Mouse (Mus musculus): Measurements from ENCODE around the gene Prss32. TPM values are rescaled to one million over a fixed set of nuclear protein-coding genes. Genes with fewer than 3 reads are reported as not detected.

Prss32 gene
- polyA plus RNA-seq (2016; fragmentation: Nextera tagmentation; extraction: Ambion mirVana), result not detected in 2 replicates

GRCm38 (mm10) chr17:23843812-23844273 lies at the start of gene Prss32, which contains the start of gene Prss41:
Prss32 (plus strand) TSS chr17:23843855.
Prss41 (minus strand) TSS chr17:23844172.
- Histone ChIP-seq H3K4me2 (replicated peaks) (peak within 1 kb of the TSS; percentile 38), H3K36me3 (no peaks in the 10 kb centered on the region), H3K9me3 (no peaks in the 10 kb centered on the region), H3K9ac (replicated peaks) (no peak within 1 kb of the TSS), H3K27ac (replicated peaks) (no peak within 1 kb of the TSS), H3K27me3 (peaks cover 20% of the 10 kb centered on the region; the same call in 1 of the 2 replicates), H3K4me1 (no peaks in the 10 kb centered on the region), H3K4me3 (peak within 1 kb of the TSS; percentile 19; the same call in 1 of the 2 replicates)
- WGBS, result 14% methylated on average over 19 of the region's 19 CpGs
- ATAC-seq (ENCODE audit: low FRiP score, low read depth), result 0 out of 2 replicates have a peak, but pooled peaks have one; percentile 47

GRCm38 (mm10) chr17:23795323-23795722 lies 48.3 kb upstream of the Prss32 start:
- no peak overlapping the region for H3K4me2 ChIP-seq (replicated peaks)
- no peak for ATAC-seq (ENCODE audit: low FRiP score, low read depth)
- H3K36me3 ChIP-seq, result no peaks in the 10 kb centered on the region
- no peaks in the 10 kb centered on the region for H3K27me3 ChIP-seq
- 89% methylated on average over 8 of the region's 8 CpGs for WGBS
- H3K9me3 ChIP-seq, result no peaks in the 10 kb centered on the region
- no peak overlapping the region for H3K27ac ChIP-seq (replicated peaks)
- no peak overlapping the region for H3K4me3 ChIP-seq
- H3K9ac ChIP-seq (replicated peaks), result no peak overlapping the region
- peaks cover 8% of the 10 kb centered on the region for H3K4me1 ChIP-seq

- 69% methylated on average over 7 of the region's 7 CpGs for WGBS
- H3K4me1 ChIP-seq, result 0 out of 2 replicates have a peak, but pooled peaks cover 1% of the 10 kb centered on the region
- H3K27me3 ChIP-seq, result no peaks in the 10 kb centered on the region
- no peaks in the 10 kb centered on the region for H3K9me3 ChIP-seq
- H3K9ac ChIP-seq (replicated peaks), result no peak overlapping the region
- no peak for ATAC-seq (ENCODE audit: low FRiP score, low read depth)
- no peak overlapping the region for H3K4me2 ChIP-seq (replicated peaks)
- no peak overlapping the region for H3K4me3 ChIP-seq
- H3K36me3 ChIP-seq, result no peaks in the 10 kb centered on the region
- no peak overlapping the region for H3K27ac ChIP-seq (replicated peaks)
These were observed 46.3 kb upstream of the Prss32 start for GRCm38 (mm10) chr17:23797316-23797715.

GRCm38 (mm10) chr17:23801627-23802026 lies 42.0 kb upstream of the Prss32 start:
- Histone ChIP-seq H3K4me3 (no peak overlapping the region), H3K4me1 (peaks cover 28% of the 10 kb centered on the region), H3K27me3 (no peaks in the 10 kb centered on the region), H3K36me3 (0 out of 2 replicates have a peak, but pooled peaks cover under 1% of the 10 kb centered on the region), H3K9ac (replicated peaks) (no peak overlapping the region), H3K4me2 (replicated peaks) (no peak overlapping the region), H3K27ac (replicated peaks) (no peak overlapping the region), H3K9me3 (no peaks in the 10 kb centered on the region)
- no peak for ATAC-seq (ENCODE audit: low FRiP score, low read depth)
- WGBS, result 97% methylated on average over 10 of the region's 10 CpGs

GRCm38 (mm10) chr17:23802746-23803365 lies 40.8 kb upstream of the Prss32 start:
- Histone ChIP-seq H3K9me3 (no peaks in the 10 kb centered on the region), H3K4me1 (peaks cover 33% of the 10 kb centered on the region), H3K36me3 (peaks cover 9% of the 10 kb centered on the region), H3K9ac (replicated peaks) (peak overlapping the region; percentile 93), H3K27ac (replicated peaks) (peak overlapping the region; percentile 98), H3K27me3 (no peaks in the 10 kb centered on the region), H3K4me2 (replicated peaks) (peak overlapping the region; percentile 92), H3K4me3 (peak overlapping the region; percentile 95)
- peak; percentile 99 for ATAC-seq (ENCODE audit: low FRiP score, low read depth)
- WGBS, result 1% methylated on average over 60 of the region's 60 CpGs

- Histone ChIP-seq H3K4me3 (peak overlapping the region; percentile 95), H3K27ac (replicated peaks) (peak overlapping the region; percentile 98), H3K9me3 (no peaks in the 10 kb centered on the region), H3K4me2 (replicated peaks) (peak overlapping the region; percentile 92), H3K36me3 (peaks cover 15% of the 10 kb centered on the region), H3K4me1 (peaks cover 33% of the 10 kb centered on the region), H3K27me3 (no peaks in the 10 kb centered on the region), H3K9ac (replicated peaks) (peak overlapping the region; percentile 93)
- WGBS, result under 1% methylated on average over 59 of the region's 83 CpGs
- peak; percentile 74 for ATAC-seq (ENCODE audit: low FRiP score, low read depth)
These were observed 40.2 kb upstream of the Prss32 start for GRCm38 (mm10) chr17:23803366-23804041.

GRCm38 (mm10) chr17:23804426-23805085 lies 39.1 kb upstream of the Prss32 start:
- peaks cover 33% of the 10 kb centered on the region for H3K4me1 ChIP-seq
- no peaks in the 10 kb centered on the region for H3K27me3 ChIP-seq
- peak overlapping the region; percentile 92 for H3K4me2 ChIP-seq (replicated peaks)
- no peak for ATAC-seq (ENCODE audit: low FRiP score, low read depth)
- peak overlapping the region; percentile 93 for H3K9ac ChIP-seq (replicated peaks)
- no peaks in the 10 kb centered on the region for H3K9me3 ChIP-seq
- H3K4me3 ChIP-seq, result peak overlapping the region; percentile 95
- peaks cover 26% of the 10 kb centered on the region for H3K36me3 ChIP-seq
- H3K27ac ChIP-seq (replicated peaks), result no peak overlapping the region
- 9% methylated on average over 8 of the region's 8 CpGs for WGBS

GRCm38 (mm10) chr17:23806867-23807266 lies 36.8 kb upstream of the Prss32 start:
- 85% methylated on average over 25 of the region's 25 CpGs for WGBS
- no peak overlapping the region for H3K4me3 ChIP-seq
- no peak overlapping the region for H3K4me2 ChIP-seq (replicated peaks)
- H3K27me3 ChIP-seq, result no peaks in the 10 kb centered on the region
- H3K36me3 ChIP-seq, result peaks cover 49% of the 10 kb centered on the region
- no peak overlapping the region for H3K27ac ChIP-seq (replicated peaks)
- H3K4me1 ChIP-seq, result peaks cover 33% of the 10 kb centered on the region
- H3K9me3 ChIP-seq, result no peaks in the 10 kb centered on the region
- H3K9ac ChIP-seq (replicated peaks), result no peak overlapping the region
- ATAC-seq (ENCODE audit: low FRiP score, low read depth), result no peak

GRCm38 (mm10) chr17:23807918-23808317 lies 35.7 kb upstream of the Prss32 start:
- no peak overlapping the region for H3K27ac ChIP-seq (replicated peaks)
- H3K4me1 ChIP-seq, result peaks cover 29% of the 10 kb centered on the region
- ATAC-seq (ENCODE audit: low FRiP score, low read depth), result no peak
- no peak overlapping the region for H3K4me3 ChIP-seq
- no peaks in the 10 kb centered on the region for H3K9me3 ChIP-seq
- no peak overlapping the region for H3K4me2 ChIP-seq (replicated peaks)
- H3K36me3 ChIP-seq, result peaks cover 58% of the 10 kb centered on the region
- no peak overlapping the region for H3K9ac ChIP-seq (replicated peaks)
- 98% methylated on average over 3 of the region's 3 CpGs for WGBS
- H3K27me3 ChIP-seq, result no peaks in the 10 kb centered on the region

GRCm38 (mm10) chr17:23815641-23816040 lies 28.0 kb upstream of the Prss32 start:
- Histone ChIP-seq H3K4me1 (no peaks in the 10 kb centered on the region), H3K9me3 (peaks cover 24% of the 10 kb centered on the region)

GRCm38 (mm10) chr17:23818579-23818978 lies 25.1 kb upstream of the Prss32 start:
- Histone ChIP-seq H3K4me2 (replicated peaks) (no peak overlapping the region), H3K36me3 (peaks cover 100% of the 10 kb centered on the region), H3K9ac (replicated peaks) (no peak overlapping the region), H3K27ac (replicated peaks) (no peak overlapping the region), H3K27me3 (no peaks in the 10 kb centered on the region), H3K4me3 (no peak overlapping the region), H3K9me3 (peaks cover 24% of the 10 kb centered on the region), H3K4me1 (no peaks in the 10 kb centered on the region)
- no peak for ATAC-seq (ENCODE audit: low FRiP score, low read depth)
- 96% methylated on average over 8 of the region's 8 CpGs for WGBS

More at GRCm38 (mm10) chr17:23815641-23816040, 28.0 kb upstream of the Prss32 start:
- Histone ChIP-seq H3K4me2 (replicated peaks) (no peak overlapping the region), H3K4me3 (no peak overlapping the region), H3K27ac (replicated peaks) (no peak overlapping the region), H3K36me3 (peaks cover 96% of the 10 kb centered on the region), H3K9ac (replicated peaks) (no peak overlapping the region), H3K27me3 (no peaks in the 10 kb centered on the region)
- ATAC-seq (ENCODE audit: low FRiP score, low read depth), result no peak
- 96% methylated on average over 16 of the region's 16 CpGs for WGBS

GRCm38 (mm10) chr17:23819235-23819634 lies 24.4 kb upstream of the Prss32 start:
- Histone ChIP-seq H3K27me3 (no peaks in the 10 kb centered on the region), H3K9ac (replicated peaks) (no peak overlapping the region), H3K9me3 (peaks cover 24% of the 10 kb centered on the region), H3K27ac (replicated peaks) (no peak overlapping the region), H3K4me3 (no peak overlapping the region), H3K4me1 (no peaks in the 10 kb centered on the region), H3K4me2 (replicated peaks) (no peak overlapping the region), H3K36me3 (peaks cover 99% of the 10 kb centered on the region)
- 98% methylated on average over 25 of the region's 25 CpGs for whole genome bisulfite sequencing
- ATAC-seq (ENCODE audit: low FRiP score, low read depth), result no peak
